Mouse (Mus musculus): ENCODE measurements around the gene Zfp609. TPM values are rescaled to one million over a fixed set of nuclear protein-coding genes. Genes with fewer than 3 reads are reported as not detected.

The Zfp609 gene
- polyA plus RNA-seq, 1 experiment from 2014 or later: 7.4 TPM

- ATAC-seq (no peak), DNase-seq (ENCODE audit: low spot score) (no peak)
- H3K9ac ChIP-seq (ENCODE audit: low read length): no peak overlapping the region
- H3K27ac ChIP-seq (ENCODE audit: low read depth, low read length): no peak overlapping the region
- no peak overlapping the region for H3K4me2 ChIP-seq (ENCODE audit: low read length)
- H3K9me3 ChIP-seq (replicated peaks; ENCODE audit: control insufficient read depth, low read length): no peaks in the 10 kb centered on the region
- H3K4me1 ChIP-seq (ENCODE audit: control insufficient read depth, insufficient read depth, low read length): peaks cover 8% of the 10 kb centered on the region
- peaks cover 30% of the 10 kb centered on the region for H3K36me3 ChIP-seq (ENCODE audit: control insufficient read depth, insufficient read depth, low read length)
- WGBS: 92% methylated on average over 2 of the region's 2 CpGs
- no peak overlapping the region for H3K4me3 ChIP-seq (ENCODE audit: low read depth, low read length)
- H3K27me3 ChIP-seq (replicated peaks; ENCODE audit: control insufficient read depth, insufficient read depth, low read length): no peaks in the 10 kb centered on the region
Measured at GRCm38 (mm10) chr9:65684704-65685103, 142.7 kb downstream of the Zfp609 start.

- Histone ChIP-seq H3K4me3 (ENCODE audit: low read depth, low read length) (no peak overlapping the region), H3K27ac (ENCODE audit: low read depth, low read length) (no peak overlapping the region), H3K9ac (ENCODE audit: low read length) (no peak overlapping the region), H3K36me3 (ENCODE audit: control insufficient read depth, insufficient read depth, low read length) (peaks cover 21% of the 10 kb centered on the region), H3K4me1 (ENCODE audit: control insufficient read depth, insufficient read depth, low read length) (peaks cover 24% of the 10 kb centered on the region), H3K27me3 (replicated peaks; ENCODE audit: control insufficient read depth, insufficient read depth, low read length) (no peaks in the 10 kb centered on the region), H3K4me2 (ENCODE audit: low read length) (no peak overlapping the region), H3K9me3 (replicated peaks; ENCODE audit: control insufficient read depth, low read length) (no peaks in the 10 kb centered on the region)
- WGBS: 79% methylated on average over 1 of the region's 1 CpGs
- ATAC-seq (no peak), DNase-seq (ENCODE audit: low spot score) (peak; percentile 67)
Measured at GRCm38 (mm10) chr9:65682994-65683393, 144.4 kb downstream of the Zfp609 start.

GRCm38 (mm10) chr9:65682183-65682582 is 145.2 kb downstream of the Zfp609 start:
- Histone ChIP-seq H3K9me3 (replicated peaks; ENCODE audit: control insufficient read depth, low read length) (no peaks in the 10 kb centered on the region), H3K27ac (ENCODE audit: low read depth, low read length) (no peak overlapping the region), H3K36me3 (ENCODE audit: control insufficient read depth, insufficient read depth, low read length) (peaks cover 13% of the 10 kb centered on the region), H3K9ac (ENCODE audit: low read length) (no peak overlapping the region), H3K4me3 (ENCODE audit: low read depth, low read length) (no peak overlapping the region), H3K4me2 (ENCODE audit: low read length) (no peak overlapping the region), H3K27me3 (replicated peaks; ENCODE audit: control insufficient read depth, insufficient read depth, low read length) (no peaks in the 10 kb centered on the region), H3K4me1 (ENCODE audit: control insufficient read depth, insufficient read depth, low read length) (peaks cover 32% of the 10 kb centered on the region)
- no peak for DNase-seq (ENCODE audit: low spot score)
- 88% methylated on average over 3 of the region's 3 CpGs for WGBS
- no peak for ATAC-seq

GRCm38 (mm10) chr9:65681634-65681940 is 145.8 kb downstream of the Zfp609 start:
- H3K4me3 ChIP-seq (ENCODE audit: low read depth, low read length): no peak overlapping the region
- H3K9ac ChIP-seq (ENCODE audit: low read length): no peak overlapping the region
- H3K4me2 ChIP-seq (ENCODE audit: low read length): no peak overlapping the region
- no peak for ATAC-seq
- 89% methylated on average over 2 of the region's 2 CpGs for WGBS
- H3K36me3 ChIP-seq (ENCODE audit: control insufficient read depth, insufficient read depth, low read length): peaks cover 11% of the 10 kb centered on the region
- H3K9me3 ChIP-seq (replicated peaks; ENCODE audit: control insufficient read depth, low read length): no peaks in the 10 kb centered on the region
- peaks cover 34% of the 10 kb centered on the region for H3K4me1 ChIP-seq (ENCODE audit: control insufficient read depth, insufficient read depth, low read length)
- DNase-seq (ENCODE audit: low spot score): no peak
- H3K27me3 ChIP-seq (replicated peaks; ENCODE audit: control insufficient read depth, insufficient read depth, low read length): no peaks in the 10 kb centered on the region
- H3K27ac ChIP-seq (ENCODE audit: low read depth, low read length): no peak overlapping the region

GRCm38 (mm10) chr9:65680938-65681633 is 146.3 kb downstream of the Zfp609 start:
- Histone ChIP-seq H3K36me3 (ENCODE audit: control insufficient read depth, insufficient read depth, low read length) (peaks cover 6% of the 10 kb centered on the region), H3K4me3 (ENCODE audit: low read depth, low read length) (no peak overlapping the region), H3K4me1 (ENCODE audit: control insufficient read depth, insufficient read depth, low read length) (peaks cover 34% of the 10 kb centered on the region), H3K4me2 (ENCODE audit: low read length) (no peak overlapping the region), H3K27ac (ENCODE audit: low read depth, low read length) (no peak overlapping the region), H3K27me3 (replicated peaks; ENCODE audit: control insufficient read depth, insufficient read depth, low read length) (no peaks in the 10 kb centered on the region), H3K9me3 (replicated peaks; ENCODE audit: control insufficient read depth, low read length) (no peaks in the 10 kb centered on the region), H3K9ac (ENCODE audit: low read length) (no peak overlapping the region)
- WGBS: 84% methylated on average over 4 of the region's 4 CpGs
- DNase-seq (ENCODE audit: low spot score) (no peak), ATAC-seq (no peak)

GRCm38 (mm10) chr9:65679181-65679761 is 148.1 kb downstream of the Zfp609 start:
- Histone ChIP-seq H3K27me3 (replicated peaks; ENCODE audit: control insufficient read depth, insufficient read depth, low read length) (no peaks in the 10 kb centered on the region), H3K27ac (ENCODE audit: low read depth, low read length) (no peak overlapping the region), H3K4me1 (ENCODE audit: control insufficient read depth, insufficient read depth, low read length) (peaks cover 34% of the 10 kb centered on the region), H3K4me3 (ENCODE audit: low read depth, low read length) (peak overlapping the region; percentile 16), H3K36me3 (ENCODE audit: control insufficient read depth, insufficient read depth, low read length) (no peaks in the 10 kb centered on the region), H3K4me2 (ENCODE audit: low read length) (peak overlapping the region; percentile 95), H3K9me3 (replicated peaks; ENCODE audit: control insufficient read depth, low read length) (no peaks in the 10 kb centered on the region), H3K9ac (ENCODE audit: low read length) (peak overlapping the region; percentile 45)
- WGBS: 27% methylated on average over 5 of the region's 5 CpGs
- DNase-seq (ENCODE audit: low spot score) (peak; percentile 44), ATAC-seq (no peak)

GRCm38 (mm10) chr9:65677119-65677462 is 150.3 kb downstream of the Zfp609 start:
- Histone ChIP-seq H3K9ac (ENCODE audit: low read length) (peak overlapping the region; percentile 83), H3K36me3 (ENCODE audit: control insufficient read depth, insufficient read depth, low read length) (no peaks in the 10 kb centered on the region), H3K4me3 (ENCODE audit: low read depth, low read length) (peak overlapping the region; percentile 63), H3K27me3 (replicated peaks; ENCODE audit: control insufficient read depth, insufficient read depth, low read length) (no peaks in the 10 kb centered on the region), H3K27ac (ENCODE audit: low read depth, low read length) (0 out of 2 replicates have a peak overlapping the region, but pooled peaks have one; percentile 21), H3K4me1 (ENCODE audit: control insufficient read depth, insufficient read depth, low read length) (peaks cover 34% of the 10 kb centered on the region), H3K9me3 (replicated peaks; ENCODE audit: control insufficient read depth, low read length) (no peaks in the 10 kb centered on the region), H3K4me2 (ENCODE audit: low read length) (peak overlapping the region; percentile 95)
- WGBS: 2% methylated on average over 3 of the region's 3 CpGs
- ATAC-seq (no peak), DNase-seq (ENCODE audit: low spot score) (no peak)

GRCm38 (mm10) chr9:65676358-65677118 is 150.8 kb downstream of the Zfp609 start:
- Histone ChIP-seq H3K4me1 (ENCODE audit: control insufficient read depth, insufficient read depth, low read length) (peaks cover 34% of the 10 kb centered on the region), H3K27ac (ENCODE audit: low read depth, low read length) (peak overlapping the region; percentile 40; the same call in 1 of the 2 replicates), H3K9me3 (replicated peaks; ENCODE audit: control insufficient read depth, low read length) (no peaks in the 10 kb centered on the region), H3K4me3 (ENCODE audit: low read depth, low read length) (peak overlapping the region; percentile 63), H3K9ac (ENCODE audit: low read length) (peak overlapping the region; percentile 83), H3K36me3 (ENCODE audit: control insufficient read depth, insufficient read depth, low read length) (no peaks in the 10 kb centered on the region), H3K27me3 (replicated peaks; ENCODE audit: control insufficient read depth, insufficient read depth, low read length) (no peaks in the 10 kb centered on the region), H3K4me2 (ENCODE audit: low read length) (peak overlapping the region; percentile 95)
- ATAC-seq (peak; percentile 99), DNase-seq (ENCODE audit: low spot score) (peak; percentile 99)
- WGBS: 1% methylated on average over 39 of the region's 51 CpGs

Measured in forebrain, embryonic 14.5 days (tissue).